Mouse (Mus musculus) olfactory bulb, adult 2 months (tissue): ENCODE data around the gene 4930432K21Rik.

Experiments used
- CTCF ChIP-seq: fragments of 200-500 bp; IDR thresholded peaks from 2 replicates; pipeline ENCODE4 v1.5.1; 2012; ENCODE audit warnings: low read depth, mild to moderate bottlenecking, low read length, moderate library complexity; ENCODE audit not compliant: insufficient read depth
- POLR2A ChIP-seq: fragments of 200-500 bp; IDR thresholded peaks from 2 replicates; pipeline ENCODE4 v1.6.1; 2012; ENCODE audit warnings: mild to moderate bottlenecking, low read depth, low read length, moderate library complexity; ENCODE audit not compliant: insufficient read depth

- TF ChIP-seq CTCF (no peak), POLR2A (no peak)
Observed at GRCm38 (mm10) chr8:84103601-84104000, 44.2 kb upstream of the 4930432K21Rik start.
